Mouse (Mus musculus) gastrocnemius, adult 18-20 months (tissue): Measurements from ENCODE around the gene Gm20837. TPM values are rescaled to one million over a fixed set of nuclear protein-coding genes. Genes with fewer than 3 reads are reported as not detected.
"Not testable (repeated sequence)": the region's sequence is repeated elsewhere in the genome, so short reads cannot be mapped to it uniquely, and the experiment has no call there.

Source experiments
- DNase-seq: peaks from one replicate; pipeline ENCODE4 v3.0.0; 2021; ENCODE audit warnings: low spot score
- long read RNA-seq, 2 experiments: library from polyadenylated mRNA; stranded (forward); transcript quantifications; one replicate each; pipeline ENCODE4 v2.0.0; 2021
- total RNA-seq, 2 experiments: library from RNA; stranded (reverse); gene quantifications; 2 replicates each; pipeline ENCODE4 v1.2.3; 2021

The Gm20837 gene
- total RNA-seq = not detected
- long read RNA-seq, experiment 1 = 0 reads
- long read RNA-seq, experiment 2 = 0 reads

- DNase-seq = not testable (repeated sequence)
These were observed at the start of gene Gm20837 for GRCm38 (mm10) chrY:90400948-90401347. Gene Gm20837, plus strand, starts transcription at chrY:90401248.
